Mouse (Mus musculus): ENCODE results near the gene Lrig1. TPM values are rescaled to one million over a fixed set of nuclear protein-coding genes. Genes with fewer than 3 reads are reported as not detected.

Lrig1 gene
- polyA plus RNA-seq, 1 experiment from 2014 or later, result 7.7 TPM

- 76% methylated on average over 6 of the region's 6 CpGs for WGBS
- Histone ChIP-seq H3K4me2 (ENCODE audit: low read depth, low read length) (no peak overlapping the region), H3K4me1 (ENCODE audit: control insufficient read depth, insufficient read depth, low read length) (peaks cover 12% of the 10 kb centered on the region), H3K36me3 (ENCODE audit: control insufficient read depth, insufficient read depth) (no peaks in the 10 kb centered on the region), H3K27me3 (ENCODE audit: control insufficient read depth, insufficient read depth, low read length) (no peaks in the 10 kb centered on the region), H3K9ac (ENCODE audit: low read length) (no peak overlapping the region), H3K27ac (ENCODE audit: low read length) (no peak overlapping the region), H3K9me3 (replicated peaks; ENCODE audit: control insufficient read depth, low read length) (no peaks in the 10 kb centered on the region), H3K4me3 (ENCODE audit: low read length) (no peak overlapping the region)
- no peak for ATAC-seq (replicated peaks; ENCODE audit: extremely low read depth, insufficient read depth, low FRiP score)
These were observed 3.0 kb upstream of the Lrig1 start for GRCm38 (mm10) chr6:94702993-94703392.

DNA sequence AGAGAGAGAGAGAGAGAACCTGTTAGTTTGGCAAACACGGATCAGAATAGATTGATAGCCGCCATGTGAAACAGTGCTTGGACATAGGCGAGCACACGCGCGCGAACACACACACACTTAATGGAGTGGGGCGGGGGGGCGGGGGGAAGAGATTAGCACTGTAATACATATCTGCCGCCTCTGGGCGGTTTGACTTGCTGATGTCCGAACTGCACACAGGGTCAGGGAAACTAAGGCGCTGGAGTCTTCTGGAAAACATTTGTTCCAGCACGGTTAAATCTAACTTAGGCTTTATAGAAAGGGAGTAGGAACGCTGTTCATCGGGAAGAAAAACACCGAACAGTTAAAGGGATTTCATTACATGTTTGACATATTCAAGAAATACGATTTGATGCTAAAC, 1.1 kb upstream of the Lrig1 start:
- Histone ChIP-seq H3K9ac (ENCODE audit: low read length) (peak overlapping the region; percentile 24), H3K36me3 (ENCODE audit: control insufficient read depth, insufficient read depth) (no peaks in the 10 kb centered on the region), H3K9me3 (replicated peaks; ENCODE audit: control insufficient read depth, low read length) (no peaks in the 10 kb centered on the region), H3K27me3 (ENCODE audit: control insufficient read depth, insufficient read depth, low read length) (no peaks in the 10 kb centered on the region), H3K4me1 (ENCODE audit: control insufficient read depth, insufficient read depth, low read length) (peaks cover 22% of the 10 kb centered on the region), H3K4me3 (ENCODE audit: low read length) (peak overlapping the region; percentile 54), H3K4me2 (ENCODE audit: low read depth, low read length) (peak overlapping the region; percentile 90), H3K27ac (ENCODE audit: low read length) (peak overlapping the region; percentile 84)
- no peak for ATAC-seq (replicated peaks; ENCODE audit: extremely low read depth, insufficient read depth, low FRiP score)
- WGBS, result 3% methylated on average over 18 of the region's 18 CpGs

DNA sequence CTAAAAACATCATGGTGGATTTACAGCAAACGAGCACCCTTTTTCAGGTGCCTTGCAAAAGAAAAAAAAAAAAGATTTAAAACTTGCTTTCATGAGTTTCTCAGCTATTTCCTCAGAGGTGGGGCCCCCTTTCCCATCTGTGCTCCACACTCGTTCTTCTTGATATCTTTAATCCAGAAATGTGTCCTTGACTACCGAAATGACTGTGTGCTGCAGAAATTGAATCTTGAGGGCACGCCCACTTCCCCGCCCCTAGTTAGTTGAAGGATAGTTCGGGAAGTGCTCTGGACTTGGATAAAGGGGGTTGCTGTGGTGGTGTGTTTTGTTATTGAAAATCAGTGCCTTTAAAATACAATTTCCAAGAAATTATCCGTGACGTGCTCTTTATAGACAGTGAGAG, 654 bp upstream of the Lrig1 start:
- peak; percentile 33; the same call in 1 of the 2 replicates for ATAC-seq (replicated peaks; ENCODE audit: extremely low read depth, insufficient read depth, low FRiP score)
- Histone ChIP-seq H3K9ac (ENCODE audit: low read length) (peak overlapping the region; percentile 52), H3K36me3 (ENCODE audit: control insufficient read depth, insufficient read depth) (no peaks in the 10 kb centered on the region), H3K4me3 (ENCODE audit: low read length) (peak overlapping the region; percentile 54), H3K9me3 (replicated peaks; ENCODE audit: control insufficient read depth, low read length) (no peaks in the 10 kb centered on the region), H3K4me1 (ENCODE audit: control insufficient read depth, insufficient read depth, low read length) (peaks cover 25% of the 10 kb centered on the region), H3K27ac (ENCODE audit: low read length) (peak overlapping the region; percentile 84), H3K27me3 (ENCODE audit: control insufficient read depth, insufficient read depth, low read length) (no peaks in the 10 kb centered on the region), H3K4me2 (ENCODE audit: low read depth, low read length) (peak overlapping the region; percentile 90)
- 0% methylated on average over 8 of the region's 8 CpGs for WGBS

DNA sequence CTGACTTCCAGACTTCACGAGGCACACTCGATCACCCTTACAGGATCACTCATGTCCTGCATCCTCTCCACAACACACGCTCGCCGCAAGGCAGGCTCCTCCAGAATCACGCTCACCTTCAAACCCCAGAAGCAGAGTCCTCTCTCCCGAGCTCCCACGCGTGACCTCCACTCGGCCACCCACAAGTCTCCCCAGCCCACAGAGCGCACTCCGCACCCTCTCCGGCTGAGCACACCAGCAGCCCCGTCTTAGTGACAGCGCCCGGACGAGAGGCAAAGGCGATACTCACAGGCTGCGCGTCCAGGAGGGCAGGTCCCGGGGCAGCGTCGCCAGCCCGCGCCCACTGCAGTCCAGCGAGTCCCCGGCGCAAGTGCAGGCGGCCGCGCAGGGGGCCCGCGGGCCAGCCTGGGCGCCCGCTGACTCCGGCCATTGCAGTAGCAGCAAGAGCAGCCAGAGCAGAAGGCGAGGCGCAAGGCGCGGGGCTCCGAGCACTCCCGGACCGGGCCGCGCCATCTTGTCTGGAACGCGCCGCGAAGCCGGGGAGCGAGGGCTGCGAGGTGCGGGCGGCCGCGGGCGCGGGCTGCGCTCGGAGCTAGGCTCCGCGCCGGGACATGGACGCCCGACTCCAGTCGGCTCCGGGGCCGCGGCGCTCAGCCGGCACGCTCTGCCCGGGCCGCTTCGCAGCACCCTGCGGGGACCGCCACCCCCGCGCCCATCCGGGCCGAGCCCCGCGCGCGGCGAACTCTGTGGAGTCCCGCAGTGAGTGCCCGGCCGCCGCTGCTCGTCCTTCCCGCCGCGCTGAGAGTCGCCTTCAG, 578 bp downstream of the Lrig1 start:
- H3K27ac ChIP-seq (ENCODE audit: low read length), result peak overlapping the region; percentile 85
- H3K4me1 ChIP-seq (ENCODE audit: control insufficient read depth, insufficient read depth, low read length), result peaks cover 37% of the 10 kb centered on the region
- H3K36me3 ChIP-seq (ENCODE audit: control insufficient read depth, insufficient read depth), result no peaks in the 10 kb centered on the region
- peak overlapping the region; percentile 81 for H3K4me3 ChIP-seq (ENCODE audit: low read length)
- no peaks in the 10 kb centered on the region for H3K27me3 ChIP-seq (ENCODE audit: control insufficient read depth, insufficient read depth, low read length)
- H3K4me2 ChIP-seq (ENCODE audit: low read depth, low read length), result peak overlapping the region; percentile 80
- peak; percentile 15 for ATAC-seq (replicated peaks; ENCODE audit: extremely low read depth, insufficient read depth, low FRiP score)
- under 1% methylated on average over 94 of the region's 95 CpGs for WGBS
- no peaks in the 10 kb centered on the region for H3K9me3 ChIP-seq (replicated peaks; ENCODE audit: control insufficient read depth, low read length)
- H3K9ac ChIP-seq (ENCODE audit: low read length), result peak overlapping the region; percentile 93

DNA sequence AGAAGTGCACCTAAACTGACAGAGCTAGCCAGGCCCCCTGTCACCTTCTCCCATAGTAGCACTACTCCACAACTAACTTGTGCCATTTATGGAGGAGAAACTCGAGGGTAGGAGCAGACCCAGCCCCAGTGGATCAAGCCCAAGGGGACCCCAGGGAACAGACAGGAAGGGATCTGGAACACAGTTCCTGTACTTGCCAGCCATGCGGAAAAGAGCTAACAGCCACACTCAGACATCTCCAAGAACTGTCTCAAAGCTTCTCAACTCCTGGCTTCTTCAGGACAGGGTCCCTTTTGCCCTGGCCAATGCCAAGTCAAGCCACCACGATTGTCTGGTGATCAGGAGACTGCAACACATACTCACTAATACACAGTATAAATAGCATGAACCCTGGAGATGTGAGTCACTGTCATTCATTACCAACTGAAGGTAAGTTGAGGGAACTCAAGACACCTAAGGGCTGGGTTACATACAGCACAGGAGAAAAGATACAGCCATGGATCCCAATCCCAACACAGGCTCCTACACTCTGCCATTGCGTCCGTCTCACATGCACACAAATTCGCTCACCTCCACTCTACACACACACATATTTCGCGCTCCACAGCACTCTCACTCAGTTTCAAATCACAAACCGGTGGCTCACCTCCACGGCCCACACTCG, 1.3 kb downstream of the Lrig1 start:
- 5% methylated on average over 11 of the region's 11 CpGs for WGBS
- peak overlapping the region; percentile 80 for H3K4me2 ChIP-seq (ENCODE audit: low read depth, low read length)
- H3K36me3 ChIP-seq (ENCODE audit: control insufficient read depth, insufficient read depth), result no peaks in the 10 kb centered on the region
- ATAC-seq (replicated peaks; ENCODE audit: extremely low read depth, insufficient read depth, low FRiP score), result no peak
- H3K4me1 ChIP-seq (ENCODE audit: control insufficient read depth, insufficient read depth, low read length), result peaks cover 38% of the 10 kb centered on the region
- no peaks in the 10 kb centered on the region for H3K27me3 ChIP-seq (ENCODE audit: control insufficient read depth, insufficient read depth, low read length)
- H3K9ac ChIP-seq (ENCODE audit: low read length), result peak overlapping the region; percentile 93
- H3K9me3 ChIP-seq (replicated peaks; ENCODE audit: control insufficient read depth, low read length), result no peaks in the 10 kb centered on the region
- H3K27ac ChIP-seq (ENCODE audit: low read length), result peak overlapping the region; percentile 85
- peak overlapping the region; percentile 81 for H3K4me3 ChIP-seq (ENCODE audit: low read length)

GRCm38 (mm10) chr6:94697423-94697822, 2.5 kb downstream of the Lrig1 start:
- Histone ChIP-seq H3K4me2 (ENCODE audit: low read depth, low read length) (peak overlapping the region; percentile 80), H3K9me3 (replicated peaks; ENCODE audit: control insufficient read depth, low read length) (no peaks in the 10 kb centered on the region), H3K9ac (ENCODE audit: low read length) (no peak overlapping the region; the same call in 1 of the 2 replicates), H3K36me3 (ENCODE audit: control insufficient read depth, insufficient read depth) (no peaks in the 10 kb centered on the region), H3K27ac (ENCODE audit: low read length) (no peak overlapping the region), H3K4me1 (ENCODE audit: control insufficient read depth, insufficient read depth, low read length) (peaks cover 45% of the 10 kb centered on the region), H3K4me3 (ENCODE audit: low read length) (no peak overlapping the region; the same call in 1 of the 2 replicates), H3K27me3 (ENCODE audit: control insufficient read depth, insufficient read depth, low read length) (no peaks in the 10 kb centered on the region)
- ATAC-seq (replicated peaks; ENCODE audit: extremely low read depth, insufficient read depth, low FRiP score), result no peak
- WGBS, result 68% methylated on average over 1 of the region's 1 CpGs

- ATAC-seq (replicated peaks; ENCODE audit: extremely low read depth, insufficient read depth, low FRiP score), result no peak
- Histone ChIP-seq H3K4me3 (ENCODE audit: low read length) (no peak overlapping the region), H3K27me3 (ENCODE audit: control insufficient read depth, insufficient read depth, low read length) (no peaks in the 10 kb centered on the region), H3K4me1 (ENCODE audit: control insufficient read depth, insufficient read depth, low read length) (peaks cover 49% of the 10 kb centered on the region), H3K9ac (ENCODE audit: low read length) (no peak overlapping the region), H3K4me2 (ENCODE audit: low read depth, low read length) (peak overlapping the region; percentile 80), H3K9me3 (replicated peaks; ENCODE audit: control insufficient read depth, low read length) (no peaks in the 10 kb centered on the region), H3K36me3 (ENCODE audit: control insufficient read depth, insufficient read depth) (no peaks in the 10 kb centered on the region), H3K27ac (ENCODE audit: low read length) (no peak overlapping the region)
- WGBS, result 58% methylated on average over 10 of the region's 10 CpGs
These were observed 3.5 kb downstream of the Lrig1 start for GRCm38 (mm10) chr6:94696182-94697080.

DNA sequence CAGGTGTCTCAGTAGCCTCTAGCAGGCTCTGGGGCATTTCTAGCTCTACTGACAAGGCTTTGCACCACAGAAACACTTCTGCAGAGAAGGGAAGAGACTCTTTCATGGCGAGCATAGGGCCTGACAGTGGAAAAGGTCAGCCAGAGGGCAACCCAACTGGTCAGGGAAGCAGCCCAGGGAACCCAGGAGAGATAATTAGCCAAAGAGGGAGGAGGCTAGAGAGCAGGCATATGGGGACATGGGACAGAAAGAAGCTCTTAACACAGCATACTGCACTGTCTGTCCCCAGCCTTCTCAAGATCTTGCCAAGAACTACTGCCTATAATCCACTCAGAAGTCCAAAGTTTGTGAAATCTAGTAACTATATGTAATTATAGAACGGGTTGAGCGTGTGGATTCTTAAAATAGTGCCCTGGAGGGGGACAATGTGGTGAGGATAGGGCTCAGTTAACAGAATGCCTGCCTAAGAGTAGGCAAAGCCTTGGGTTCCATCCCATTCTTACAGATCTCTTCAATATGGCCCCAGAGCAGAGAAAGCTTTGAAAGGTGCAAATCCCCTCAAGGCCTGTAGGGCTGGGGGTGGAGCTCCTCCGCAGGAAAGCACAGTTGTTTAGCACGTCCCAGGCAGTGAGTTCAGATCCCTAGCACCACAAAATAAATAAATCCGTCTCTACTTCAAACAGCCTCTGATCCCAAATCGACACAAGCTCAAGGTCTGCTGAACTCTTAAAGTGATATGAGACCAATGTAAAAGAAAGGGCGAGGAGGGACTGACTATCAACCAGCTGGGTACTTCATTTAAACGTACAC, 4.6 kb downstream of the Lrig1 start:
- H3K4me2 ChIP-seq (ENCODE audit: low read depth, low read length), result peak overlapping the region; percentile 13; the same call in 1 of the 2 replicates
- H3K4me3 ChIP-seq (ENCODE audit: low read length), result no peak overlapping the region
- WGBS, result 53% methylated on average over 9 of the region's 9 CpGs
- peak overlapping the region; percentile 17 for H3K27ac ChIP-seq (ENCODE audit: low read length)
- no peaks in the 10 kb centered on the region for H3K36me3 ChIP-seq (ENCODE audit: control insufficient read depth, insufficient read depth)
- no peak overlapping the region for H3K9ac ChIP-seq (ENCODE audit: low read length)
- no peaks in the 10 kb centered on the region for H3K9me3 ChIP-seq (replicated peaks; ENCODE audit: control insufficient read depth, low read length)
- no peaks in the 10 kb centered on the region for H3K27me3 ChIP-seq (ENCODE audit: control insufficient read depth, insufficient read depth, low read length)
- peaks cover 56% of the 10 kb centered on the region for H3K4me1 ChIP-seq (ENCODE audit: control insufficient read depth, insufficient read depth, low read length)
- ATAC-seq (replicated peaks; ENCODE audit: extremely low read depth, insufficient read depth, low FRiP score), result no peak

Data from heart, embryonic 16.5 days (tissue).